Mouse (Mus musculus): ENCODE measurements around the gene Rasal1. TPM values are rescaled to one million over a fixed set of nuclear protein-coding genes. Genes with fewer than 3 reads are reported as not detected.

Gene Rasal1
- polyA plus RNA-seq, 1 experiment from 2014 or later: 0.06 TPM

DNA sequence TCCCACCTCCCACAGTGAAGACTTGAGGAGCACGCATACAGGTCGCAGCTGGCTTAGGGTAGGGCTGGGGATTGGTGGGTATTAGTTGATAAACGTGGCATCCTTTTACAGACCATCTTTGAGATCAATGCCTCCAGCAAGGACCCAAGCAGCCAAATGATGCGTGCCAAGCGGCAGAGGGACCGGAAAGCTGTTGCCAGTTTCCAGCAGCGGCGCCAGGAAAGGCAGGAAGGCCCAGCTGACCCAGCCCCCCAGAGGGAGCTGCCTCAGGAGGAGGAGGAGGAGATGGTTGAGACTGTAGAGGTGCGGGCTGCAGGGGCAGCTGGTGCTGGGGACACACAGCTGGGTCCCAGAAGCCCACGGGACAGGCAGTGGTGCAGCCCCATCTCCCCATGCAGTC, 24.2 kb upstream of the Rasal1 start:
- Histone ChIP-seq H3K36me3 (peaks cover 88% of the 10 kb centered on the region), H3K27me3 (0 out of 2 replicates have a peak, but pooled peaks cover under 1% of the 10 kb centered on the region)
- 94% methylated on average over 10 of the region's 10 CpGs for WGBS

DNA sequence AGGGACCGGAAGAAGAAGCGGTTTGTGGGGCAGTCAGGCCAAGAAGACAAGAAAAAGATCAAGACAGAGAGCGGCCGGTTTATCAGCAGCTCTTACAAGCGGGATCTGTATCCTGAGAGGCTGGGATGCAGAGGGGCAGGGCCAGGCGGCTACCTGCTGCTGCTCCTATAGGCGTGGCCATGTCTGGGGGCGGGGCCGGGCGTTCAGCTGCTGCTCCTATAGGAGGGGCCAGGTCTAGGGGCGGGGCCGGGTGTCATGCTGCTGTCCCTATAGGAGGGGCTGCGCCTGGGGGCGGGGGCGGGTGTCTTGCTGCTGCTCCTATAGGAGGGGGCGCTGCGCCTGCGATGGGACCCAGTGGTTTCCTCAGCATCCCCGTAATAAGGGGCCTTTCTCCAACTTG, 22.2 kb upstream of the Rasal1 start:
- Histone ChIP-seq H3K4me3 (no peak overlapping the region), H3K27me3 (peaks cover 19% of the 10 kb centered on the region), H3K27ac (no peak overlapping the region), H3K9ac (no peak overlapping the region), H3K36me3 (peaks cover 68% of the 10 kb centered on the region), H3K9me3 (replicated peaks) (no peaks in the 10 kb centered on the region), H3K4me2 (replicated peaks) (no peak overlapping the region), H3K4me1 (peaks cover 17% of the 10 kb centered on the region)
- 25% methylated on average over 19 of the region's 19 CpGs for WGBS
- 0 out of 2 replicates have a peak, but pooled peaks have one; percentile 41 for ATAC-seq (ENCODE audit: low FRiP score)

More for the DNA sequence above, 24.2 kb upstream of the Rasal1 start:
- Histone ChIP-seq H3K4me2 (replicated peaks) (no peak overlapping the region), H3K9ac (no peak overlapping the region), H3K4me1 (peaks cover 17% of the 10 kb centered on the region), H3K9me3 (replicated peaks) (no peaks in the 10 kb centered on the region), H3K27ac (no peak overlapping the region), H3K4me3 (no peak overlapping the region)
- ATAC-seq (ENCODE audit: low FRiP score): no peak

- H3K9ac ChIP-seq: 0 out of 2 replicates have a peak overlapping the region, but pooled peaks have one; percentile 8
- H3K4me3 ChIP-seq: no peak overlapping the region
- peaks cover 27% of the 10 kb centered on the region for H3K27me3 ChIP-seq
- no peak overlapping the region for H3K4me2 ChIP-seq (replicated peaks)
- peaks cover 3% of the 10 kb centered on the region; the same call in 1 of the 2 replicates for H3K9me3 ChIP-seq (replicated peaks)
- H3K4me1 ChIP-seq: peaks cover 12% of the 10 kb centered on the region
- H3K27ac ChIP-seq: no peak overlapping the region
- 76% methylated on average over 15 of the region's 15 CpGs for whole genome bisulfite sequencing
- ATAC-seq (ENCODE audit: low FRiP score): no peak
- H3K36me3 ChIP-seq: peaks cover 56% of the 10 kb centered on the region
These were observed 20.9 kb upstream of the Rasal1 start for GRCm38 (mm10) chr5:120627515-120628300.

DNA sequence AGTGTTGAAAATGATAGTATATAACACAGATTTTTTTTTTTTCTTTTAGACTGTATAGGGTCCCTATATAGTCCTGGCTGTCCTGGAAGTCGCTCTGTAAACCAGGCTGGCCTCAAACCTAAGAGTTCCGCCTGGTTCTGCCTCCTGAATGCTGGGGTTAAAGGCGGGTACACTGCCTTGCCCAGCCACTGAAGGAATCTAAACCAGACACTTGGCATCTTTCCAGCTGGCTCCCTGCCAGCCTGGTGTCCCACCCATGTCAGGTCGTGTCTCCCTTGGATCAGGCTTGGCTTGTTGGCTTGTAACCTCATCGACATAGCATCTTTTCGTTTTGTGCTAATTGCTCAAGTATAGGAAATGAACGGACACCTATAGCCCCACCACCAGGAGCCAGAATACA, 20.0 kb upstream of the Rasal1 start:
- WGBS: 70% methylated on average over 7 of the region's 7 CpGs
- Histone ChIP-seq H3K27me3 (peaks cover 27% of the 10 kb centered on the region), H3K9ac (no peak overlapping the region), H3K4me2 (replicated peaks) (no peak overlapping the region), H3K9me3 (replicated peaks) (peaks cover 3% of the 10 kb centered on the region; the same call in 1 of the 2 replicates), H3K27ac (no peak overlapping the region), H3K4me1 (peaks cover 12% of the 10 kb centered on the region), H3K36me3 (peaks cover 46% of the 10 kb centered on the region), H3K4me3 (no peak overlapping the region)
- ATAC-seq (ENCODE audit: low FRiP score): no peak

DNA sequence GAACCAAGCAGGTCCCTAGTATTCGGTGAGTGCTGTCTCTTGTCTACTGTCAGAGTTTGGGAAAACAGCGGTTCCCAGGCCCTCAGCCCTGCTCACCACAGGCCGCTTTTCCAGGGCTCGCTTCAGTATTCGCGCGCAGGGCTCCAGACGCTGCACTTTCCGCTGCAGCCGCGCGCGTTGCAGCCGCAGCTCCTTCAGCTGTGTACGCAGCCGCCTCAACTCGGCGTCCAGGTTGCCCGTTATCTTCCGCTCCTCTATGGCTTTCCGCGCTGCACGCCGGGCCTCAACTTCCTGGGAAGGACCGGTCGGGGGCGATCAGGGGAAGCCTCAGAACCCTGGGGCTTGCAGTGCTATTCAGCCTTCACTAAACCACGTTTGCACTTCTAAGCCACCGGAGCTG, 17.5 kb upstream of the Rasal1 start:
- Histone ChIP-seq H3K27ac (no peak overlapping the region), H3K27me3 (peaks cover 30% of the 10 kb centered on the region), H3K9me3 (replicated peaks) (peaks cover 3% of the 10 kb centered on the region; the same call in 1 of the 2 replicates), H3K4me1 (peaks cover 17% of the 10 kb centered on the region), H3K9ac (no peak overlapping the region), H3K4me2 (replicated peaks) (peak overlapping the region; percentile 35), H3K4me3 (peak overlapping the region; percentile 9), H3K36me3 (peaks cover 21% of the 10 kb centered on the region)
- no peak for ATAC-seq (ENCODE audit: low FRiP score)
- 13% methylated on average over 29 of the region's 29 CpGs for WGBS

GRCm38 (mm10) chr5:120631892-120632291, 16.7 kb upstream of the Rasal1 start:
- H3K4me1 ChIP-seq: peaks cover 17% of the 10 kb centered on the region
- 84% methylated on average over 5 of the region's 5 CpGs for WGBS
- H3K27me3 ChIP-seq: peaks cover 30% of the 10 kb centered on the region
- no peak overlapping the region for H3K4me3 ChIP-seq
- H3K9me3 ChIP-seq (replicated peaks): peaks cover 3% of the 10 kb centered on the region; the same call in 1 of the 2 replicates
- ATAC-seq (ENCODE audit: low FRiP score): no peak
- no peak overlapping the region for H3K4me2 ChIP-seq (replicated peaks)
- H3K36me3 ChIP-seq: peaks cover 14% of the 10 kb centered on the region
- no peak overlapping the region for H3K9ac ChIP-seq
- H3K27ac ChIP-seq: no peak overlapping the region

DNA sequence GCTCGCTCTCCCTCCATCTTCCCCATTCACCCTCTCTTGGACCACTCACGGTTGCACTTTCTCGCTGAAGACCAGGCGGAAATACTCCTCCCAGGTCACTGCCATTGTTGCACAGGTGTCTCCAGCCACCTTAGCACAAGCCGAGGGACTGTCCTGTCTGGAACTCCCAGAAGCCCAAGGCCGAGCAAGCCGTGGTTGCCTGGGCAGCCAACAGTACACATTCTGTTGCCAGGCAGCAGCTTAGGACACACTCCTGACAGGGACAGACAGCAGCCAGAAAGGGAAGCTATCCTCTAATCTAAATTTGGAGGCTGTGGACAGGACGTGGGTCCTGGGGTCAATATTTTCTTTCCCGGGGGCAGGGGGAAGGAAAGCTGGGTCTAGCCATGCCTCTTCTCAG, 14.5 kb upstream of the Rasal1 start, which contains the start of gene Cfap73:
TSS of gene Cfap73 (minus strand) at position 105 of the 400 bp plus-strand sequence.
- no peak within 1 kb of the TSS for H3K9ac ChIP-seq
- no peaks in the 10 kb centered on the region for H3K36me3 ChIP-seq
- no peak within 1 kb of the TSS for H3K4me3 ChIP-seq
- peaks cover 30% of the 10 kb centered on the region for H3K27me3 ChIP-seq
- 59% methylated on average over 9 of the region's 9 CpGs for WGBS
- ATAC-seq (ENCODE audit: low FRiP score): no peak
- H3K9me3 ChIP-seq (replicated peaks): peaks cover 3% of the 10 kb centered on the region; the same call in 1 of the 2 replicates
- no peak within 1 kb of the TSS for H3K27ac ChIP-seq
- no peak within 1 kb of the TSS for H3K4me2 ChIP-seq (replicated peaks)
- peaks cover 5% of the 10 kb centered on the region; the same call in 1 of the 2 replicates for H3K4me1 ChIP-seq

DNA sequence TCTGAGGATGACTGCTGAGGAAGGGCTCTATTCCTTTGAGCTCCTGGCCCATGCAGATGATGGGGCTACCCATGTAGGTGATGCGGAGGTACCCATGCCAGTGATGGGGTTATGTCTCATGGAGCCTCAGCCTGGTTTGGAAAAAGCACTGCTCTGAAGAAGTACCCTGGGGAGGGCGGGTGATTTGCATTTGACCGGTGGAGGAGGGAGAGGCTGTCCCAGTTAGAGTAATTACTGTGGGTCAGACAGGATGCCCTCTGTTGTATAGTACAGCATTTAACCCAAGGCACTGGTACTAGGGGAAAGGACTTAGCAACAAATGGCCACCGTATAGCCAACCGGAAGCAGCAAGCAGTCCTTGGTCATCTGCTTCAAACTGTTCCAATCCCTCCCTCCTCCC, 13.8 kb upstream of the Rasal1 start:
- no peak for ATAC-seq (ENCODE audit: low FRiP score)
- Histone ChIP-seq H3K4me3 (no peak overlapping the region), H3K9me3 (replicated peaks) (peaks cover 3% of the 10 kb centered on the region; the same call in 1 of the 2 replicates), H3K27ac (no peak overlapping the region), H3K9ac (no peak overlapping the region), H3K27me3 (peaks cover 25% of the 10 kb centered on the region), H3K36me3 (no peaks in the 10 kb centered on the region), H3K4me1 (peaks cover 5% of the 10 kb centered on the region; the same call in 1 of the 2 replicates), H3K4me2 (replicated peaks) (no peak overlapping the region)
- 46% methylated on average over 5 of the region's 5 CpGs for WGBS

DNA sequence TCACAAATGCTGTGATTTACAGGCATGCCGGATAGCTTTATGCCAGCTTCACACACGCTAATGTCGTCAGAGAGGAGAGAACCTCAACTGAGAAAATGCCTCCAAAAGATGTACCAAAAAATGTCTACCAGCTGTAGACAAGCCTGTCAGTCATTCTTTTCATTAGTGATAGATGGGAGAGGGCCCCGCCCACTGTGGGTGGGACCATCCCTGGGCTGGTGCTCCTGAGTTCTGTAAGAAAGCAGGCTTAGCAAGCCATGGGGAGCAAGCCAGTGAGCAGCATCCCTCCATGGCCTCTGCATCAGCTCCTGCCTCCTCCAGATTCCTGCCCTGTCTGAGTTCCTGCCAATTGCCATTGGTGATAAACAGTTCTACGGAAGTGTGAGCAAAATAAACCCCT, 13.0 kb upstream of the Rasal1 start:
- Histone ChIP-seq H3K9ac (no peak overlapping the region), H3K27me3 (peaks cover 17% of the 10 kb centered on the region; the same call in 1 of the 2 replicates), H3K27ac (no peak overlapping the region), H3K4me1 (peaks cover 5% of the 10 kb centered on the region; the same call in 1 of the 2 replicates), H3K36me3 (no peaks in the 10 kb centered on the region), H3K4me2 (replicated peaks) (no peak overlapping the region), H3K9me3 (replicated peaks) (peaks cover 3% of the 10 kb centered on the region; the same call in 1 of the 2 replicates), H3K4me3 (no peak overlapping the region)
- ATAC-seq (ENCODE audit: low FRiP score): no peak
- 89% methylated on average over 5 of the region's 5 CpGs for WGBS

DNA sequence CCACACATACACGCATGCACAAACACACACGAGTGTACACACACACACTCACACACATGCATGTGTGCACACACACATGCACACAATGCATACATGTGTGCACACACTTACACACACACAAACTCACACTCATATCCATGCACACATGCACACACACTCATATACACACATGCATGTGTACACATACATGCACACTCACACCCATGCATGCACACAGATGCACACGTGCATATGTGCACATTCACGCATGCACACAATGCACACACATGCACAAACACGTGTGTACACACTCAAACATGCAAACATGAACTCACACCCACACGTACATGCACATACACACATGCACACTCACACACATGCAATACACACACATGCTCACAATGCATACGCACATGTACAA, 8.5 kb upstream of the Rasal1 start:
- H3K4me1 ChIP-seq: no peaks in the 10 kb centered on the region
- no peak overlapping the region for H3K27ac ChIP-seq
- 88% methylated on average over 7 of the region's 7 CpGs for WGBS
- H3K4me3 ChIP-seq: no peak overlapping the region
- ATAC-seq (ENCODE audit: low FRiP score): no peak
- no peak overlapping the region for H3K9ac ChIP-seq
- H3K9me3 ChIP-seq (replicated peaks): no peaks in the 10 kb centered on the region
- no peaks in the 10 kb centered on the region for H3K36me3 ChIP-seq
- no peak overlapping the region for H3K4me2 ChIP-seq (replicated peaks)
- peaks cover 5% of the 10 kb centered on the region; the same call in 1 of the 2 replicates for H3K27me3 ChIP-seq

DNA sequence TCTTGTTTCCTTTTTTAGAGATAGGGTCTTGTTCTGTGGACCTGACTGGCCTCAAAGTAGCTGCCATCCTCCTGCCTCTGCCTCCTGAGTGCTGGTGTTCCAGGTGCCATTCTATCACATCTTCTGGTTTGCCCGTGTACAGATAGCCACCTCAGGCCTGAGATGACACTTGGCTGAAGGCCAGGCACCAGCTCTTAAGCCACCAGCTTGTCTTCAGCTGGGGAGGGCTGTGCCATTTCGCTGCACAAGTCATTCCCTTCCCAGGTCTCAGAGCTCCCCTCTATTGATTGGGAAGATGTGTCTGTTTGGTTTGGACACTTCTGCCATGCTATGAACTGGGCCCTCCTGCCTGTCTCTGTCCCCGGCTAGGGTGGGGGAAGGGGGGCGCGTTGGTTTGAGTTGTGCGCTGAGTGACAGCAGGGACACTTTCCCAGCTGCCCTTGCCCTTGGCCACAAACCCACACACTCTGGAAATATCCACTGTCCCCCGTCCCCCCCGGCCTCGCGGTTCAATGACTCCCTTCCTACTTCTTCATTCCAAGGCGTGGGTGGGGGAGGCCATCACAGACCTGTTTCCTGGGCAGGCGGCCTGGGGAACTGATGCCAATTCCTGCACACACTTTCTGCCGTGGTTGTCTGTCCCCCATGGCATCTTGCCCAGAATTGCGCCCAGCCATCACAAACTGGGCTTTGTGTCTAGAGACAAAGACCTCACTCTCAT, 5.1 kb upstream of the Rasal1 start:
- no peaks in the 10 kb centered on the region for H3K36me3 ChIP-seq
- no peak for ATAC-seq (ENCODE audit: low FRiP score)
- peaks cover 31% of the 10 kb centered on the region for H3K27me3 ChIP-seq
- WGBS: 78% methylated on average over 14 of the region's 14 CpGs
- H3K9ac ChIP-seq: no peak overlapping the region
- peaks cover under 1% of the 10 kb centered on the region for H3K4me1 ChIP-seq
- no peak overlapping the region for H3K27ac ChIP-seq
- no peak overlapping the region for H3K4me2 ChIP-seq (replicated peaks)
- no peaks in the 10 kb centered on the region for H3K9me3 ChIP-seq (replicated peaks)
- no peak overlapping the region for H3K4me3 ChIP-seq

GRCm38 (mm10) chr5:120644227-120644626, 4.4 kb upstream of the Rasal1 start:
- H3K27me3 ChIP-seq: peaks cover 38% of the 10 kb centered on the region
- no peak overlapping the region for H3K27ac ChIP-seq
- no peak overlapping the region for H3K9ac ChIP-seq
- H3K4me2 ChIP-seq (replicated peaks): no peak overlapping the region
- H3K4me1 ChIP-seq: peaks cover 8% of the 10 kb centered on the region
- ATAC-seq (ENCODE audit: low FRiP score): no peak
- H3K4me3 ChIP-seq: no peak overlapping the region
- WGBS: 84% methylated on average over 3 of the region's 3 CpGs
- no peaks in the 10 kb centered on the region for H3K9me3 ChIP-seq (replicated peaks)
- no peaks in the 10 kb centered on the region for H3K36me3 ChIP-seq

Data from hindbrain, embryonic 12.5 days (tissue).